Mouse (Mus musculus): Measurements from ENCODE around the gene Mtor.

The Mtor gene

DNA sequence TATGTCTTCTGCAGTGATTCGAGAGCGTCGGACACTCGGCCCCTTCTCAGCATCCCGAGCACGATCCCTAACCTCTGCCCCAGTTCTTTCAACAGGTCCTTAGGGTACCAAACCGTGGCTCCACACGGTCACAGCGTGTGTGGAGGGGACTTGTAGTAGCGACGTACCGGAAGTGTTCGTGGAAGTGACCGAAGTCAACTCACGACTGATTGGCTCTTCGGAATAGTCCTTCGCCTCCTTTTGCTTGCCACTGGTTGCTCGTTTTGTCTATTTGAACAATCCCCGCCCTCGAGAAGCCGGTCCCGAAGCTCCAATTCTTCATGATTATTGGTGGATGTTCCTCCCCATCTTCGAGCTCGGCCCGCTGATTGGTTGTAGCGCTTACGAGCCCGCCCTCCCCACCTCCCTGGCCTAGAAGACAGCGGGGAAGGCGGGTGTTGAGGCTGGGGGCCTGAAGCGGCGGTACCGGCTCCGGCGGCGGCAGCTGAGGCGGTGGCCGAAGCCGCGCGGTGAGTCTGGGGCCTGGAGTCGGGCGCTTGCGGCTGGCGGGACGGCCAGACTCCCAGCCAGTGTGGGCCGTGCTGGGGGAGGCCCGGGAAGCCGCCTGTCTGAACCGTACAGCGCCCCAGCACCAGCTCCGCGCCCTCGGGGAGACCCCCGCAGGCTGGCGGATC lies at the start of gene Mtor:
Gene Mtor (plus strand): TSS at position 433 of the 674 bp plus-strand sequence.
- DNase-seq (ENCODE audit: low read depth, low spot score): peak; percentile 99

DNA sequence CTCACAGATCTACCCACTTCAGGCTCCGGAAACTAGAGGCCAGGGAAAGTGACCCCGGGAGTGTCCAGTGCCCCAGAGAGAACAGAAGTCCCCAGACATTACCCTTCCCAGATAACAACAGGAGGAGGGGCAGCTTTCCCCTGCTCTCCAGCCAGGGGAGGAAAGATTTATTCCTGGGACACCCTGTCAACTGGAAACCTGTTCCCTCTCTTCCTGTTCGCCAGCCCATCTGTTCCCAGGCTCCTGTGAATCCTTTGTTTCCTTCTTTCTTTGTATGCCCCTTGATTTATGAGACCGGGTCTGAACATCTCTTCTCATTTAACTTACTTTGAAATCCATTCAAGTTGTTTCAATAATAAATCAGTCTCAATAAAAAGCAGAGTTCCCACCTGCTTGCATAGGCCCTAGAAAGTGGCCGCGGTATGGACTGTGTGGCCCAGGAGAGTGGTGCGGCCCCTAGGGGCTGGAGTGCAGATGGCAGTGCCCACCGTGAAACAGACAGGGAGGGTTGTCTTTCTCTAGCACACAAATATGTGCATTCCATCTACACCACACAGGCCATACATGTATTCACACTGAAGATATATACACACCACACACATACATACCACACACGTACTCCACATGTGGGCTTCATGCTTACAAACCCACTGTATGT lies 48.8 kb upstream of the Mtor start:
- no peak for DNase-seq (ENCODE audit: low read depth, low spot score)

DNA sequence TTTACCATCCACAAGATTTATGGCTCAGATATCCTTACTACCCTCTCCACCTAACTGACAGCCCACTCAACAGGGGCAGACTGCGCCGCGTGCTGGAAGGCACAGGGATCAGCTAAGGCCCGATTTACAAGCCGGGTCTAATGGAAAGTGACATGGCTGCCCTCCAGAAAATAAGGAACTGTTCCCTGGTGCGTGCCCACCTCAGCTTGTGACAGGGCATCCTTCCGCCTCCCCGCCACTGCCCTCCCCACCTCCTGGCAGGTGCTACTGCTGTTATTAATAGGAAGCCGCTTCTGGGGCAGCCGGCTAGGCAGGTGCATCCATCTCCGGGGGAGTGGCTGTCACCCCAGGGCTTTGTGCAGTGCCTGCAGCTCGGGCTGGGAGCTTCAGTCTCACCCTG lies 45.0 kb upstream of the Mtor start:
- no peak for DNase-seq (ENCODE audit: low read depth, low spot score)

DNA sequence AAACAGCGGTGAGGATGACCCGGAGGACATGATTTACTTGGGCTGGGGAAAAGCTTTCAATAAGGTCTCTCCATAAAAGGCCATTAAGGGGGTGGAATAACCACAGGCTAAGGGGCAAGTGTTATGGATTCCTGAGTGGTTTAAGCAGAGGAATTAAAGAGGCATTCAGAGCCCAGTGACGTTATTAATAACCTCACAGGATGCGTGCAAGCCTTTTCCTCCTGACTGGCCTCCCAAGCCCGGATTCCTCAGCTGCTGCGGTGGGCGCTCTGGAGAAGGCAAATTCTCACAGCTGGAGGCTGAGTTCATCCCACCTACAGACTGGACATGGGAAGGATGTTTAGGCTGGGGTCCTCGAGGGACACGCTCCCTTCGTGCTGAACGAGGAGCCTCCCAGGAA lies 43.7 kb upstream of the Mtor start:
- no peak for DNase-seq (ENCODE audit: low read depth, low spot score)

DNA sequence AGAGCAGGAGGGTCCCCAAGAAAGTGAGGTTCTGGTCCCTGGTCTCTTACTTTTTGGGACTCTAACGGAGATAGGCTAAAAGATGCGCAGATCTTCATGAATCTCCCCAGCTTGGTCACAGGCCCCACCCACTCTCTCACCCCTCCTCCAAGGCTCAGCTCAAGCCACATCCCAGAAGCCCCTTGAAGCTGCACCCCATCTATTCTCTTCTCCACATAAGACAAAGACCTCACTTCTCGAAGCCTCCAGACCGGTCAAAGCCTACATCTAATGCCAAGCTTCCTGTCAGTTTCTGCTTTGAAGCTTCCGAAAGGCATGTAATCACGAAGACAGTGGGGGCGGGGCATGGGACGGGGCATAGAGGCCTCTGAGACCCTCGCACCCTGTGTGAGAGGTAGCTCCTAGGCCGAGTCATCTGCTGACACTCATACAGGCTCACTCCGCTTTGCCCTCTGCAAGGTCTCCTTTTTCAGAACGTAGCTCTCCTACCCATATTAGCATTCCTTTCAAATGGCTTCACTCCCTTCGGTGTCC lies 43.1 kb upstream of the Mtor start:
- DNase-seq (ENCODE audit: low read depth, low spot score): peak; percentile 77

DNA sequence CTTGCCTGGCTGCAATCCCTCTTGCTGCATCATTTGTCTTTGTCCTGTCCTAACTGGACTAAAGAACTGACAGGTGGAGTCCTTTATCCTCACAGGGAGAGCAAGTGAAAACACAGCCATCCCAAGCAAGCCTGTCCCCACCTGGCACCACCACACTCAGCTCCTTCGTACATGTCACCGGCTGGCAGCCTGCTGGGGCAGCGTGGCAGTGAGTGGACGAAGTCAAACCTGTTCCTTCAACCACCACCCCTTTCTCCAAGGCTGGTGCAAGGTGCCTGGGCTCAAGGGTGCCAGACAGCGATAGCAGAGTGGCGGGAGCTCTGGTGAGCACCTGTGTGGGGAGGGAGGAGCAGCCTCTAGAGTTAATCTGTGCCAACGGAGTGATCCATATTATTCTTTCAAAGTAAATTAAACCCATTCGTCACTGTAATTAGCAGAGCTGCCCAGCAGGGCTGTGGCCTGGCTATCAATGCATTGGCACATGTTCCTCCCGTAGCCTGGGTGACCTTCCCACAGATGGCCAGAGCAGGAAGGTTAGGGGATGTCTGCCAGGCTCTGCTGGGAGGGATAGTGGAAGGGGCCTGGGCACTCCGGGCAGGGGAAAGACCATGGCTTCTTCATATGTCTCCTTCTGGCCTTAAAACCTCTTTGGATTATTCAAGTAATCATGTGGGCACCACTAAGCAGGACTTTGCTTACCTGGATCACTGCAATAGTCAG lies 40.0 kb upstream of the Mtor start:
- DNase-seq (ENCODE audit: low read depth, low spot score): no peak

DNA sequence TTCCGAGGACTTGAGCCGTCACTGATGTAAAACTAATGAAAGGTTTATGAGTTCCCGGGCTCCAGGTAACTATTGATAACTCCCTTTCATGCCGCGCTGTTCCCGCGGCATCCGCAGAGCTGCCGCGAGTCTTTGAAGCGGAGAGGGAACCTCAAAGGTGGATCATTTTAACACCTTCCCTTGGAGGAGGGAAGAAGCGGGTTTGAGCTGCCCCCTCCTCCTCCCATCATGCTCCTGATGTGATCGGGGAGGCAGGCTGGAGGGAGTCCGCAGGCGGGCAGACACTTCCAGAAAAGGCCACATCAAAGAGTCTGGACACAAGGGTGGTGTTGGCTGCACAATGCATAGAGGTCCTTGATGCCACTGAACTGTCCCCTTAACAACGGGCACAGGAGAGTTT lies 32.8 kb upstream of the Mtor start:
- DNase-seq (ENCODE audit: low read depth, low spot score): peak; percentile 46

DNA sequence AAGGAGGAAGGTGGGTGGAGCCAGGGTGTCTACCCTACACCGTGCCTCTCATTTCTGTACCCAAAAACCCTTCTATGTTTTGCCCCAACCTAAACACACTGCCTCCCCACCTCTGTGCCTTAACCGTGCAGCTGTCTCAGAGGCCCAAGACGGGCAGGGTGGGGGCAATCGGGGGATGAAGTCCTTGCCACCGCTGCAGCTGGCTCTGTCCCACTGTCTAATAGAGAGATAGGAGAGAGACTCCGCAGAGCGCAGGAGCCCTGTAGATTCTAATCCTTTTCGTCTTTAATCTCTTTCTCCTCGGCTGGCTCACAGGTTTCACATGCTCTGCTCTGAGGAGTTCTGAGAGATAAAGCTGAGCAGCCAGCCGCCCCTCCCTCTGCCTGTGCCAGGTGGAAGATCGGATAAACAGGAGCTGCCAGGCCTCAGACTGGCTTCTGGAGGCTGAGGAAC lies 31.3 kb upstream of the Mtor start:
- no peak for DNase-seq (ENCODE audit: low read depth, low spot score)

DNA sequence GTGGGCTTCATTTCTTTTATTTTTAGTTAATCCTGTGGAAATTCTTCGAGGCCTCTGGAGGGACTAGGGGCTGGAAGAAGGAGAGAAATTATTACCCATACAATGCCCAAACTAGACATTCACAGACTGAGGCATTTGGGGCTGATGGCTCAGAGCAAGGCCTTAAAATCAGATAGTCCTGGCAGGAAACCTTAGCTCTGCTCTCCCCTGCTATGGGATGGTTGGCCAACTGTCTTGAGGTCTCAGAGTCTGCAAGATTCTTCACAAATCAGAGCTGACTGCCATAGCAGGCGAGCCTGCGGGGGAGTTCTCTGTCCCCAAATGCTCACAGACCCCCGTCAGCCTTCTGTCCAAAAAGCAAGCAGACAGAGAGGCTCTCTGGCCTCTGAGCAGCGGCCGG lies 30.9 kb upstream of the Mtor start:
- DNase-seq (ENCODE audit: low read depth, low spot score): no peak

DNA sequence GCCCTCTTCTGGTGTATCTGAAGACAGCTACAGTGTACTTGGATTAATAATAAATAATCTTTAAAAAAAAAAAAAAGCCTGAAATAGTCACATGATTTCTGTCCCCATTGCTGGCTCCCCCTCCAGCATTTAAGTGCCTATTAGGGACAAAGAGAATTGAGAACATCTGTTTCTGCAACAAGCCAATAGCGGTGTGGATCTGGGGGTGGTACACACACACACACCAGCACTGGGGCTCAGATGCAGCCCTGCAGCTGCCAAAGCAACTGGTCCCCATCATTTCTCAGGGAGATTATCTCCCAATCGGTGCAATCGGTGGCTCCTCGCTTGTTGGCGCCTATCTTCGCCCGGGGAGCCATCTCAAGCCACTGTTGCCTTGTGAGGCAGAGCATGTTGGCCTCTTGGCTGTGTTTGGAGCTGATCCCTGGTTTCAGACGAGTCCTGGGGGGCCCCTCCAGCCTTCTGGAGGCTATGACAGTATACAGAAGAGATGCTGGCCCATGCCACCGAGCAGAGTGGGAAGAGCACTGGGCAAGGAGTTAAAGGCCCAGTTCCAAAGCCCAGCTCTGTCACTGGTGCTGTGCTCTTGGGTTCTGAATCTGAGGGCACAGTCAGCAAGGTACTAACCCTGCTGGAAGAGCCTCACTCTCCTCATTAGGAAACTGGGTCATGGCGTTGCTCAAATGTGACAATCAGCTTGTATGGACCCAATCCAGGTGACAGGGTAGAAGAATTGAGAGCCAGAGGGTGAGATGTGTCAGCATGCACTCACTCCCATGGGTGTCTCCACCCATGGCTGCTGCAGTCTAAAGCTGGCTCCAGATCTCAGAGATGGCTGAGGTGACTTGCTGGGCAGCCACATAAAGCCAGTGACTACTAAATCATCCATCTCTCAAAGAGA lies 21.2 kb upstream of the Mtor start:
- no peak for DNase-seq (ENCODE audit: low read depth, low spot score)

DNA sequence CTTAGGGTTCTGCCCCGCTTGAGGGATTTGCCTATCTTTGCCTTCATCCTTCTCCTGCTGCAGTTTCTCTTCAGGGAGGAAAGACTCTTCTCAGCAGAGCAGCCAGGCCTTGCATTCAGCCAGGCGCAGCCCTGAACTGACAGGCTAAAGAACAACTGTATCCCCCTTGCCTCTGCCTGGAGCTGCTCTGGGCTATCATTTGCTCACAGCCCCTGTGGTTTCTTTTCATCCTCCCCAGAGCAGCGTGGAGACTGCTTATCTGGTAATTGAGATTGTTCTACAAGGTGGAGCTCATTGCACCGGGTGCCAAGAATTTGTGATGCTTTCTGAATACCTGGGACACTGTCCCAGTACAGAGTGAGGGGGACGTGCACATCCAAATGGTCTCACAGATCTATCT lies 19.9 kb upstream of the Mtor start:
- no peak for DNase-seq (ENCODE audit: low read depth, low spot score)

DNA sequence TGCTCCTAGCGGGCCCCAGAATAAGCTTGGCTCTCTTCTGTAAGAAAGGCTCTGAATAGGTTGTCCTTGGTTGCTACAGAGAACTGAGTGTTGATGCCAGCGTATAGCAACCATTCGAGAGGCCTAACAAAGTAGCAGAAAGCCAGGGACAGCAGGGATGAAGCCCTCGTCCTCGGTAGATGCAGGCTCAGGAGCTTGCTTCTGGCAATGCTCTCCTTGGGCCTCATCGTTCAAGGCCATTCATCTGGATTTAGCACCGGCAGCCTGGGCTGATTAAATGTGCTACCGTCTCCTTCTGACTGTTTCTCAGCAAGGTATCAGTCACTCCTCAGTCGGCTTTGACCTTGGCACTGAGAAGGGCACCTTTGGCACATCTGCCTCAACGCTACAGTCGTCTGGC lies 19.3 kb upstream of the Mtor start:
- DNase-seq (ENCODE audit: low read depth, low spot score): peak; percentile 16

DNA sequence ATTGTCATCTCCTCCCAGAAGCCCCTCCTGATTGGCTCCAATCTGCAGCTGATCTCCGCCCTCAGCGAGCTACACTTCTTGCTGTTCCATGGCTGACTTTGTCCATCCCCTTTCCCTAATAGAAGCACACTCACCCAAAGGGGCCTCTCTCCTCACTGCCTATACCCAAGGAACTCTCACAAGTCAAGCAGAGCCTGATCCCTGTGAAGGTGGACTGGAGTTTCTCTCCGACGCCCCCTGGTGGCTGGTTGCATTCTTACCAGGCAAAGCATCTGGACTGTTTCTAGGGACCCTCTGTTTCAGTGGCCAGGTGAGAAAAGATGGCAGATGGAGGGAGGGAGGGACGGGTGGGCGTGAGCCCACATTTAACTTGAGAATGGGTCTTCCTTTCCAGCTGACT lies 18.7 kb upstream of the Mtor start:
- peak; percentile 86 for DNase-seq (ENCODE audit: low read depth, low spot score)

DNA sequence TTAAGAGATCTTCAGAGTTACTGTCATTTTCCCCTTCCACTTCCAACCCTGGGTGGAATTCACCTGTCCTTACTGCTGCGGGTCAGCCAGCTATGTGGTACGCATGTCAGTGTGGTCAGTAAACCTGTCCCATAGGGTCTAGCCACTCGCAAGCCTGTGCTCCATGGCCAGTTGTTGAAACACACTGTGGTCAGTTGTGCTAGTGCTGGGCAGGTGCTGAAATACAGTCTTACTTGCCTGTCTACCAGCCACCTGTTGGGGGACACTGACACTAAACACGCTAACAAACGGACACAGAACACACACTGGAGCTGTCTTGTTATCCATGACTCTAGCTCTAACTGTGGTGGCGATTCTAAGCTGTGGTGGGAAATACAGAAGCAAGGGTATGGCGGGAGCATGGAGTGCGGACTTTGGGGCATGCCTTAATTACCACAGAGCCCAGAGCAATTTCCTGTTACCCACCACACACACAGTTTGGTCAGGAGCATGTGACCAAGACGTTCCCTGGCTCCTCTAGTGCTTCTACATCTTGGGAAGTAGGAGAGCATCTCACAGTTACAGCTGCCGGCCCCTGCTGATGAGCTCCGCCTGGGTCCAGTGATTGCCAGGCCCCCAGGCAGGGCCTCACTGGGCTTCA lies 17.4 kb upstream of the Mtor start:
- DNase-seq (ENCODE audit: low read depth, low spot score): no peak

DNA sequence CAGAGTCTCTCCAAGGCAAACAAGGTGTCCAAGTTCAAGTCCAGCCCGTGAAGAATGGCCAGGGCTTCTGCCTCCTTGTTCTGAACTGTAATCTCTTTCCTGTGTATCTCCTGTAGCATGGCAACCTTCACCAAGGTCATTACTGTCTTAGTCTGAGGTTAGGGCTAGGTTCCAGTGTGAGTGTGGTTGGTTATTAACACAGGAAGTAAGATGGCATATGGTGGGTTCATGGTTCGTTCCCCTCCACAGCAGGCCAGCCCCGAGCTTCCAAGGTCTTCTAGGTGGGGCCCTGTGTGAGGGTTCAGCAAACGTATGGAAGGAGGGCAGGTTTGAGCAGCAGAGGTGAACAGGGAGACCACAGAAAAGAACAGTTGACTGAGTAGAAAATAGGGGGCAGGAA lies 15.9 kb upstream of the Mtor start:
- DNase-seq (ENCODE audit: low read depth, low spot score): no peak

DNA sequence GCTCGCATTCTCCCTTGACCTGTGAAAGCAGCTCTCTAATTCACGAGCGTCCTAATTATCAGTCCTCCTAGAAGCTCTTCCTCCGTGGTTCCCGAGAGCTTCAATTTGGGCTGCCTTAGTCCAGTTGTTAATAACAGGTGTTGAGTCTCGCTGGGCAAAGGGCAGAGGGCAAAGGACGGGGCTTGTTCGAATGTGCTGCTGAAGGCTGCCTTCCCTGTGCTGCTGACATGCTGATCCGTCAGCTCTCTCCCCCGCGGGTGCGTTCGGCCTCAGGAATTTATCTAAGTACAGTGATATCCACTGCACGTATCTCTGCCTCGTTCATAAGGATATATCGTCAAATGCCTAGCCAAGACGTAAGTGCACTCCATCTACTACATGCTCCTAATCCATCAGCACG lies 15.1 kb upstream of the Mtor start:
- DNase-seq (ENCODE audit: low read depth, low spot score): no peak

DNA sequence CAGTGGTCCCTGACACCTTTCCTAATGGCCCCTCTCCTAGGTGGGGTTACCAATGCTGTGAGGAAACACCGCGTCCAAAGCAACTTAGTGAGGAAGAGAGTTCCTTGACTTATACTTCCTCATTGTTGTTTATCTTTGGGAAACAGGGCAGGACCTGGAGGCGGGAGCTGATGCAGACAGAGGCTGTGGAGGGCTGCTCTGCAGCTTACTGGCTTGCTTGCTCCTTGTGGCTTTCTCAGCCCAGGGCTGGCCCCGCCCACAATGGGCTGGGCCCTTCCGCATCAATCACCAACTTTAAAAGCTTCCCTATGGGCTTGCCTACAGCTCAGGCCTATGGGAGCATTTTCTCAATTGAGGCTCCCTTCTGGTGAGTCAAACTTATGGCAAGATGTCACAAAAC lies 14.6 kb upstream of the Mtor start:
- DNase-seq (ENCODE audit: low read depth, low spot score): peak; percentile 74

DNA sequence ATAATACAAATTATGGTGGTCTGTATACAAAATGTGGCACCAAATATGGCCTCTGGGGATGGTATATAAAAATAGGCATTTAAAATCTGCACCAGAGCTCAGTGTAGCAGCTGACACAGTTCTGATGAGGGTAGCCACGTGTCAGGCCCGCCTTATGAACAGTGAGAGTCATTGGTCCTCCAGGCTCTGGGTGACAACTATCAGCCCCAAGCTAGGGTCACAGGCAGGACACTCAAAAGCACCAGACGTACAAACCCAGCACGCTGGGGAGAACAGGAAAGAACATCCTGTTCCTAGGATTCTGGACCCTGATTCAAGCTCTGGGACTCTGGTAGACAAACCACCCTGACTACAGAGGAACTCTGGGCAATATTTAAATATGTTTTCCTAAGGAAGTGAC lies 13.9 kb upstream of the Mtor start:
- no peak for DNase-seq (ENCODE audit: low read depth, low spot score)

DNA sequence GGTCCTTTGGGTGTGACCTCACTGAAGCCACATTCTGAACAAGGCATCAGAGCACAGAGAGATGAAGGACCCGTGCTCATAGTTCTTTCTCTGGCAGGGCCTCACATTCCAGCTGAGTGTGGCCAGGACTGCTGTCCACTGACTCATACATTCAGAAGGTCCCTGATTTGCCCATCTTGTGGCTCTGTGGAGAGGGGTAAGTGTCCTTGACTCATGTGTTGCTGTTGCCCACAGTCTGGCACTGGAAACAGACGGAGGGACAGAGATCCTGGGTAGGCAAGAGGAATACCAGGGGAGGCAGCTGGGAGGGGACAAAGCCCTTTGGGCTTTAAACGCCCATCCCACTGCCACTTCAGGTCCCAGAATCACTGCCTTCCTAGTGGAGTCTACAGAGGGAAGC lies 13.3 kb upstream of the Mtor start:
- no peak for DNase-seq (ENCODE audit: low read depth, low spot score)

DNA sequence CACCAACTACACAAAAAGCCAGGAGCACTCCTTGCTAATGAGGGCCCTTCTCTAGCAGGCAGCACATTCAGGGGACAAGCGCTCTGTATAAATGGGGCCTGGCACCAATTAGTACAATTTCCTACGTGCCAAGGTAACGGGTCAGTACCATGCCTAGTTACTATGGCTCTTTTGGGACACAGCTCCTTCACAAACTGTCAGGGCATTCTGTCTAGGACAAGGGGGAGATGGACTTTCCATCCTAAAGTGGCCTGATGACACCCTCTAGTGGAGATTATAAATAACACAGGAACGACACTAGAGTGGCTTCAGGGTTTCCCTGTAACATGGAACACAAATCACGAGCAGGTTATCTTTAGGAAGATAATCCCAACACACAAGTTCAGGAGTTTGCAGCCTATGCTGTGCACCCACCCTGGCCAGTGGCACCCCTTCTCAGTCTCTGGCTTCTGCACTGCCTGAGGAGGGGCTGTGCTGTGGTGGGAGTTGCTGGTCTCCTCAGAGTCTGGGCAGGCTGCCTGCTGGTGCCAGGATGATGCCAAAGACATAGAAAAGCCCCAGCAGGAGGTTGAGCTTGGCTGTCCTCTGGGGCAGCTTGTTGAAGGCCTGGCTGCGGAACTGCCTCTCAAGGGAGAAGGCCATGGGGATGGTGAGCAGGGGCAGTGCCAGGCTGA lies 12.6 kb upstream of the Mtor start:
- DNase-seq (ENCODE audit: low read depth, low spot score): peak; percentile 26

DNA sequence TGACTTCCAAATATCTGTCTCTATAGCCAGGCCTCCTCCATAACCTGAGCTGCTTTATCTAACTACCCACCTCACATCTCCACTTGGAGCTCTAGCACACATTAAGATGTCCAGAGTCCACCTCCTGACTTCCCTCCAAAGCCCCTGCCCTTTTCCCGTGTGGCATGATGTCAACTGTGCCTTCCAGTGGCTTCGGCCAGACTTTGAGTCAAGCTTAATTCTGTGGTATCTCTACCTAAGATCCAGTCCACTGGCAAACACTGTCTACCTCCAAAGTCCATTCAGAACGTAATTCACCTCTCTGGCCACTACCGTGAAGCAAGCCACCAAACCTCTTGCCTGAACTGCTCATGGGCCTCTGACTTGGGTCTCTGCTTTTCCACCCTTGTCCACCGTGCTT lies 6.5 kb upstream of the Mtor start:
- DNase-seq (ENCODE audit: low read depth, low spot score): no peak

Measured in ZHBTc4 (cell line).